ENCODE assay signal across 8 mouse cellular contexts in the genomic region with DNA sequence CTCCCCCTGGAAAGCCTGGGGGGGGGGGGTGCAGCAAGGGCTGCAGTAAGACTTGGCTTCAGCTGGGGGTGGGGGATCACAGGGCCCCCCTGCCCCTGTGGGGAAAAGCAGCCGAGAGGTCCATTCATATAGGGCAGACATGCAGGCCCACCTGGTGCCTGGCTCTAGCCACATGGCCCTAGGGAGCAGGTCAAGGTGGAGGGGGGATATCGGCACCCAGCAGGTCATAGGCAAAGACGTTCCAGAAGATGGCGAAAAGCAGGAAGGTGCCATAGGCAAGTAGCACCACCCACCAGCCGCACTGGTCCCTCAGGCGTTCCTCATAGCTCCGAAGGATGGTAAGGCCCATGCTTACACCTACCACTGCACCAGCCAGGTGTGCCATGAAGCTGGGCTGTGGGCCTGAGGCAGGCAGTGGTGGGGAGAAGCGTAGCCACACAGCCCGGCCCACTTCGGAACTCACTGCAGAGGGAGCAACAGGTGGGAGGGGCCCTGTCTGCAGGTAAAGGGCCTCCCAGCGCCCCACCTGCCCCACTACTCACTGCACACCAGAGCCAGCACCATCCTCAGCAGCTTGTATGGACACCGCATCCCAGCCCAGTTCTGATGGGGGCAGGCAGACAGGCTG. TPM values are rescaled to one million over a fixed set of nuclear protein-coding genes. Genes with fewer than 3 reads are reported as not detected.
DNase-seq lines count a peak whose midpoint lies in the region; ATAC-seq and TF ChIP-seq lines count a peak whose summit lies in the region.

No protein-coding gene starts in this region.

- peaks cover 2% of the 10 kb centered on the region for H3K79me2 ChIP-seq in heart, adult 2 months (replicated peaks; ENCODE audit: control insufficient read depth, insufficient read depth, low read length)

- 83% methylated on average over 12 of the region's 12 CpGs for WGBS in heart, adult 2 months
- 87% methylated on average over 11 of the region's 12 CpGs for WGBS in embryonic facial prominence, embryonic 11.5 days
- 77% methylated on average over 12 of the region's 12 CpGs for WGBS in intestine, embryonic 15.5 days
- 91% methylated on average over 12 of the region's 12 CpGs for WGBS in midbrain, embryonic 14.5 days

- intact Hi-C loops in heart, adult 2 months (cut with DNase I): loop anchor here (5.0 kb wide), 1 partner anchor 33 kb away; a partner anchor contains a TSS
- intact Hi-C loops in left cerebral cortex, postnatal 25 days (cut with DNase I): no loop called here

- no peaks in the 10 kb centered on the region; the same call in 1 of the 2 replicates for H3K36me3 ChIP-seq in heart, adult 2 months (ENCODE audit: control insufficient read depth, insufficient read depth, low read length)
- H3K36me3 ChIP-seq in embryonic facial prominence, embryonic 11.5 days (replicated peaks; ENCODE audit: control insufficient read depth, insufficient read depth, low read depth, low read length): peaks cover 6% of the 10 kb centered on the region
- H3K36me3 ChIP-seq in intestine, embryonic 15.5 days: peaks cover 21% of the 10 kb centered on the region
- H3K36me3 ChIP-seq in midbrain, embryonic 14.5 days (ENCODE audit: control insufficient read depth, insufficient read depth, low read length): peaks cover 43% of the 10 kb centered on the region

- H3K27ac ChIP-seq in heart, adult 2 months: peak overlapping the region; percentile 100; the same call in 1 of the 2 replicates
- H3K27ac ChIP-seq in embryonic facial prominence, embryonic 11.5 days (replicated peaks; ENCODE audit: low read depth, low read length): no peak overlapping the region
- H3K27ac ChIP-seq in intestine, embryonic 15.5 days: no peak overlapping the region; the same call in 1 of the 2 replicates
- no peak overlapping the region for H3K27ac ChIP-seq in midbrain, embryonic 14.5 days (replicated peaks; ENCODE audit: low read depth, low read length)

- 0 out of 2 replicates have a peak overlapping the region, but pooled peaks have one; percentile 19 for H3K9ac ChIP-seq in heart, adult 2 months (ENCODE audit: low read depth, low read length)
- peak overlapping the region; percentile 87 for H3K9ac ChIP-seq in embryonic facial prominence, embryonic 11.5 days (replicated peaks; ENCODE audit: low read length)
- peak overlapping the region; percentile 85 for H3K9ac ChIP-seq in intestine, embryonic 15.5 days
- H3K9ac ChIP-seq in midbrain, embryonic 14.5 days (replicated peaks; ENCODE audit: low read length): peak overlapping the region; percentile 81

- no peak for TF ChIP-seq CTCF in heart, adult 2 months (IDR thresholded peaks at IDR 0.05)

- H3K27me3 ChIP-seq in heart, adult 2 months (ENCODE audit: control insufficient read depth, insufficient read depth, low read length): no peaks in the 10 kb centered on the region
- H3K27me3 ChIP-seq in embryonic facial prominence, embryonic 11.5 days (ENCODE audit: control insufficient read depth, insufficient read depth, low read length): no peaks in the 10 kb centered on the region
- H3K27me3 ChIP-seq in intestine, embryonic 15.5 days (replicated peaks): no peaks in the 10 kb centered on the region
- no peaks in the 10 kb centered on the region for H3K27me3 ChIP-seq in midbrain, embryonic 14.5 days (ENCODE audit: control insufficient read depth, insufficient read depth, low read length)

- peak overlapping the region; percentile 75 for H3K4me2 ChIP-seq in embryonic facial prominence, embryonic 11.5 days (ENCODE audit: low read depth, low read length)
- H3K4me2 ChIP-seq in intestine, embryonic 15.5 days (replicated peaks): peak overlapping the region; percentile 91
- peak overlapping the region; percentile 95 for H3K4me2 ChIP-seq in midbrain, embryonic 14.5 days (ENCODE audit: low read length)

- H3K9me3 ChIP-seq in embryonic facial prominence, embryonic 11.5 days (replicated peaks; ENCODE audit: control insufficient read depth, low read length): no peaks in the 10 kb centered on the region
- H3K9me3 ChIP-seq in intestine, embryonic 15.5 days: no peaks in the 10 kb centered on the region
- no peaks in the 10 kb centered on the region for H3K9me3 ChIP-seq in midbrain, embryonic 14.5 days (ENCODE audit: control insufficient read depth, low read length)

- peaks cover 26% of the 10 kb centered on the region for H3K4me1 ChIP-seq in heart, adult 2 months (ENCODE audit: control insufficient read depth, insufficient read depth, low read length)
- peaks cover 28% of the 10 kb centered on the region for H3K4me1 ChIP-seq in embryonic facial prominence, embryonic 11.5 days (ENCODE audit: control insufficient read depth, insufficient read depth, low read length)
- H3K4me1 ChIP-seq in intestine, embryonic 15.5 days (replicated peaks): peaks cover 70% of the 10 kb centered on the region
- peaks cover 64% of the 10 kb centered on the region for H3K4me1 ChIP-seq in midbrain, embryonic 14.5 days (ENCODE audit: control insufficient read depth, insufficient read depth, low read length)

- peak overlapping the region; percentile 85; the same call in 1 of the 2 replicates for H3K4me3 ChIP-seq in heart, adult 2 months
- peak overlapping the region; percentile 89 for H3K4me3 ChIP-seq in embryonic facial prominence, embryonic 11.5 days (ENCODE audit: low read depth, low read length)
- H3K4me3 ChIP-seq in intestine, embryonic 15.5 days (replicated peaks): peak overlapping the region; percentile 83
- H3K4me3 ChIP-seq in midbrain, embryonic 14.5 days (replicated peaks; ENCODE audit: low read depth, low read length): peak overlapping the region; percentile 82

- TF ChIP-seq EP300 in heart, adult 2 months (IDR thresholded peaks at IDR 0.05; ENCODE audit: insufficient read depth, low read depth, low read length): no peak

- no peak for ATAC-seq in embryonic facial prominence, embryonic 11.5 days (replicated peaks; ENCODE audit: insufficient number of reproducible peaks, low FRiP score, low TSS enrichment, low read depth)
- no peak for ATAC-seq in intestine, embryonic 15.5 days
- ATAC-seq in midbrain, embryonic 14.5 days (ENCODE audit: low FRiP score, low TSS enrichment): no peak
- ATAC-seq in erythroid progenitor cell, adult 5-6 weeks (replicated peaks; ENCODE audit: low FRiP score, poor library complexity, severe bottlenecking): no peak

- DNase-seq in heart, adult 2 months: no peak
- no peak for DNase-seq in heart, postnatal 4 days
- no peak for DNase-seq in embryonic facial prominence, embryonic 11.5 days (ENCODE audit: low spot score)
- no peak for DNase-seq in midbrain, embryonic 14.5 days
- DNase-seq in layer of hippocampus, postnatal 10 days (ENCODE audit: low spot score in 2 of 2): no peak
- no peak for DNase-seq in left cerebral cortex, postnatal 25 days (ENCODE audit: low spot score in 2 of 2)

- no peak for TF ChIP-seq POLR2A in heart, adult 2 months (IDR thresholded peaks at IDR 0.05; ENCODE audit: insufficient read depth, low read depth, low read length)

RNA-seq across cellular contexts. Expression of a gene that starts 1.5 kb away (rescaled TPM):
- 100 to 1,000 TPM; 105 to 129 TPM for total RNA-seq in heart, adult 2 months (2021)
- polyA plus RNA-seq in heart, adult 2 months (2012; rRNA removed): 147 and 174 TPM in 2 replicates
- 100 to 1,000 TPM; 149 to 158 TPM for total RNA-seq in heart, postnatal 4 days (2021)
- 323 and 352 TPM in 2 replicates for polyA plus RNA-seq in embryonic facial prominence, embryonic 11.5 days (2014; fragmentation: Nextera tagmentation; extraction: Ambion mirVana)
- 297 and 322 TPM in 2 replicates for polyA plus RNA-seq in intestine, embryonic 15.5 days (2015; fragmentation: Nextera tagmentation; extraction: Ambion mirVana)
- 310 and 386 TPM in 2 replicates for polyA plus RNA-seq in midbrain, embryonic 14.5 days (2014; fragmentation: Nextera tagmentation; extraction: Ambion mirVana)
- total RNA-seq in erythroid progenitor cell, adult 5-6 weeks (2015; ENCODE audit: low replicate concordance): 58.7 and 86.4 TPM in 2 replicates
- total RNA-seq in erythroid progenitor cell, adult 5-6 weeks (2017; ENCODE audit: low replicate concordance): 47.1 and 58.4 TPM in 2 replicates
- total RNA-seq in layer of hippocampus, postnatal 10 days (2021): 100 to 1,000 TPM; 168 to 169 TPM
- total RNA-seq in left cerebral cortex, postnatal 25 days (2021): 100 to 1,000 TPM; 171 to 173 TPM

RNA-seq across cellular contexts. Expression of a gene that starts 2.4 kb away (rescaled TPM):
- under 1 TPM; 0.55 to 0.82 TPM for total RNA-seq in heart, adult 2 months (2021)
- polyA plus RNA-seq in heart, adult 2 months (2012; rRNA removed): 3.8 and 4.9 TPM in 2 replicates
- total RNA-seq in heart, postnatal 4 days (2021): 1 to 10 TPM; 2.0 to 2.5 TPM
- 1.1 and 1.5 TPM in 2 replicates for polyA plus RNA-seq in embryonic facial prominence, embryonic 11.5 days (2014; fragmentation: Nextera tagmentation; extraction: Ambion mirVana)
- 1.8 and 1.9 TPM in 2 replicates for polyA plus RNA-seq in intestine, embryonic 15.5 days (2015; fragmentation: Nextera tagmentation; extraction: Ambion mirVana)
- polyA plus RNA-seq in midbrain, embryonic 14.5 days (2014; fragmentation: Nextera tagmentation; extraction: Ambion mirVana): 45.5 and 57.4 TPM in 2 replicates
- 4.6 TPM in 1 of 2 replicates, not detected in the other for total RNA-seq in erythroid progenitor cell, adult 5-6 weeks (2015; ENCODE audit: low replicate concordance)
- total RNA-seq in erythroid progenitor cell, adult 5-6 weeks (2017; ENCODE audit: low replicate concordance): 0.77 TPM in 1 of 2 replicates, not detected in the other
- total RNA-seq in layer of hippocampus, postnatal 10 days (2021): 10 to 100 TPM; 80.6 to 99.3 TPM
- total RNA-seq in left cerebral cortex, postnatal 25 days (2021): 10 to 100 TPM; 59.0 to 59.7 TPM

RNA-seq across cellular contexts. Expression of a gene that starts 6.0 kb away (rescaled TPM):
- 10 to 100 TPM; 32.7 to 36.9 TPM for total RNA-seq in heart, adult 2 months (2021)
- 47.2 and 48.9 TPM in 2 replicates for polyA plus RNA-seq in heart, adult 2 months (2012; rRNA removed)
- 10 to 100 TPM; 34.7 to 37.4 TPM for total RNA-seq in heart, postnatal 4 days (2021)
- 42.0 and 47.7 TPM in 2 replicates for polyA plus RNA-seq in embryonic facial prominence, embryonic 11.5 days (2014; fragmentation: Nextera tagmentation; extraction: Ambion mirVana)
- polyA plus RNA-seq in intestine, embryonic 15.5 days (2015; fragmentation: Nextera tagmentation; extraction: Ambion mirVana): 45.1 and 49.4 TPM in 2 replicates
- 48.9 and 50.2 TPM in 2 replicates for polyA plus RNA-seq in midbrain, embryonic 14.5 days (2014; fragmentation: Nextera tagmentation; extraction: Ambion mirVana)
- total RNA-seq in erythroid progenitor cell, adult 5-6 weeks (2015; ENCODE audit: low replicate concordance): 5.4 and 6.1 TPM in 2 replicates
- total RNA-seq in erythroid progenitor cell, adult 5-6 weeks (2017; ENCODE audit: low replicate concordance): 2.7 and 9.1 TPM in 2 replicates
- 10 to 100 TPM; 55.4 to 56.9 TPM for total RNA-seq in layer of hippocampus, postnatal 10 days (2021)
- 10 to 100 TPM; 55.9 to 57.6 TPM for total RNA-seq in left cerebral cortex, postnatal 25 days (2021)

RNA-seq across cellular contexts. Expression of a gene that starts 6.9 kb away (rescaled TPM):
- 1 to 10 TPM; 2.4 to 2.9 TPM for total RNA-seq in heart, adult 2 months (2021)
- 13.9 and 21.6 TPM in 2 replicates for polyA plus RNA-seq in heart, adult 2 months (2012; rRNA removed)
- total RNA-seq in heart, postnatal 4 days (2021): 1 to 10 TPM; 1.8 to 2.6 TPM
- polyA plus RNA-seq in embryonic facial prominence, embryonic 11.5 days (2014; fragmentation: Nextera tagmentation; extraction: Ambion mirVana): 0.36 and 1.2 TPM in 2 replicates
- polyA plus RNA-seq in intestine, embryonic 15.5 days (2015; fragmentation: Nextera tagmentation; extraction: Ambion mirVana): 1.1 and 2.4 TPM in 2 replicates
- 8.0 and 12.9 TPM in 2 replicates for polyA plus RNA-seq in midbrain, embryonic 14.5 days (2014; fragmentation: Nextera tagmentation; extraction: Ambion mirVana)
- total RNA-seq in erythroid progenitor cell, adult 5-6 weeks (2015; ENCODE audit: low replicate concordance): 1.3 and 1.4 TPM in 2 replicates
- total RNA-seq in erythroid progenitor cell, adult 5-6 weeks (2017; ENCODE audit: low replicate concordance): 1.8 TPM in 1 of 2 replicates, not detected in the other
- 10 to 100 TPM; 30.9 to 36.3 TPM for total RNA-seq in layer of hippocampus, postnatal 10 days (2021)
- 10 to 100 TPM; 23.0 to 25.2 TPM for total RNA-seq in left cerebral cortex, postnatal 25 days (2021)

RNA-seq across cellular contexts. Expression of a gene that starts 9.9 kb away (rescaled TPM):
- total RNA-seq in heart, adult 2 months (2021): 100 to 1,000 TPM; 120 to 139 TPM
- polyA plus RNA-seq in heart, adult 2 months (2012; rRNA removed): 209 and 257 TPM in 2 replicates
- total RNA-seq in heart, postnatal 4 days (2021): 10 to 100 TPM; 77.1 to 78.4 TPM
- 7.1 and 9.7 TPM in 2 replicates for polyA plus RNA-seq in embryonic facial prominence, embryonic 11.5 days (2014; fragmentation: Nextera tagmentation; extraction: Ambion mirVana)
- polyA plus RNA-seq in intestine, embryonic 15.5 days (2015; fragmentation: Nextera tagmentation; extraction: Ambion mirVana): 19.2 and 22.1 TPM in 2 replicates
- 9.6 and 16.8 TPM in 2 replicates for polyA plus RNA-seq in midbrain, embryonic 14.5 days (2014; fragmentation: Nextera tagmentation; extraction: Ambion mirVana)
- 34.4 and 37.1 TPM in 2 replicates for total RNA-seq in erythroid progenitor cell, adult 5-6 weeks (2015; ENCODE audit: low replicate concordance)
- total RNA-seq in erythroid progenitor cell, adult 5-6 weeks (2017; ENCODE audit: low replicate concordance): 39.1 and 41.5 TPM in 2 replicates
- 10 to 100 TPM; 80.3 to 94.8 TPM for total RNA-seq in layer of hippocampus, postnatal 10 days (2021)
- 10 to 100 TPM; 76.9 to 84.4 TPM for total RNA-seq in left cerebral cortex, postnatal 25 days (2021)

Comparison
In these comparisons a context has a peak if more than half of its experiments do, and no peak if none do; other contexts are left out.
1. H3K9ac ChIP-seq: peak in every context shown above with its lines; median percentile 87 in embryonic facial prominence, embryonic 11.5 days; 85 in intestine, embryonic 15.5 days; 81 in midbrain, embryonic 14.5 days; 19 in heart, adult 2 months.
2. RNA of a gene that starts 2.4 kb away (total RNA-seq): 80.6 to 99.3 TPM in layer of hippocampus, postnatal 10 days and 59.0 to 59.7 TPM in left cerebral cortex, postnatal 25 days; 0.77 to 4.6 TPM in erythroid progenitor cell, adult 5-6 weeks, 2.0 to 2.5 TPM in heart, postnatal 4 days and 0.55 to 0.82 TPM in heart, adult 2 months; every median in the first group is over 10 times any median in the second.
3. Peak in every context shown above with its lines, with median percentiles within 50 percentile points of each other: H3K4me3 ChIP-seq and H3K4me2 ChIP-seq.